Mouse (Mus musculus) olfactory bulb, adult 2 months (tissue): ENCODE results near the gene Esr2.

Experiments used
- CTCF ChIP-seq: fragments of 200-500 bp; IDR thresholded peaks from 2 replicates; pipeline ENCODE4 v1.5.1; 2012; ENCODE audit warnings: low read depth, mild to moderate bottlenecking, low read length, moderate library complexity; ENCODE audit not compliant: insufficient read depth
- POLR2A ChIP-seq: fragments of 200-500 bp; IDR thresholded peaks from 2 replicates; pipeline ENCODE4 v1.6.1; 2012; ENCODE audit warnings: mild to moderate bottlenecking, low read depth, low read length, moderate library complexity; ENCODE audit not compliant: insufficient read depth

- TF ChIP-seq POLR2A = no peak
- TF ChIP-seq CTCF = no peak
These were observed 13.9 kb upstream of the Esr2 start for GRCm38 (mm10) chr12:76190940-76191339.
